In the genomic region with DNA sequence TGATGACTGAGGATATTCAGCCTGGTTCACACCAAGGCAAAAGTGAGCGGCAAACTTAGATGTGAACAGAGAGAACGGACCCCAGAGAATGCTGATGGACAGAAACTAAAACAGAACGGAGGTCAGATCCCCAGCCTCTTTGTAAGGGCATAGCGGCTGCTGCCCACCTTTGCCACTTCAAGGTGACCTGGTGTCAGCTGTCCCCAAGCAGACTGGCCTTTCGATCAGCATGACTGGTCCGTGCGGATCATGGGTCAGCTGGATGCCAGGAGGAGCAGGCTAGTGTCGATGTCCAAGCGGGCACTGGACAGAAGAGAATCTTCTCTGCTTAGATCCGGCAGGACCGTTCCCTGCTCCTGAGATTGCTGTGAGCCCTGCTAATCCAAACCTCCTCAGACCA, we compare ENCODE assay signal across 19 mouse cellular contexts.
DNase-seq lines count a peak whose midpoint lies in the region; ATAC-seq lines count a peak whose summit lies in the region.
"Had no signal": no experiment of that assay in that cellular context is flagged by ENCODE, and none has a peak within 500 bp of the region (broad histone marks: within the 10 kb centered on the region; RNA-seq: fewer than 3 reads in every experiment).

No protein-coding gene starts in this region.

- peaks cover 3% of the 10 kb centered on the region; the same call in 1 of the 2 replicates for H3K4me1 ChIP-seq in forebrain, embryonic 15.5 days
- no peaks in the 10 kb centered on the region for H3K4me1 ChIP-seq in forebrain, embryonic 11.5 days (replicated peaks; ENCODE audit: control insufficient read depth, insufficient read depth, low read length)
- H3K4me1 ChIP-seq in kidney, embryonic 14.5 days (ENCODE audit: control insufficient read depth, insufficient read depth, low read length): peaks cover 11% of the 10 kb centered on the region; the same call in 1 of the 2 replicates
- H3K4me1 ChIP-seq in midbrain, embryonic 13.5 days (replicated peaks): peaks cover 13% of the 10 kb centered on the region; the same call in 1 of the 2 replicates
- H3K4me1 ChIP-seq in midbrain, embryonic 10.5 days: no peaks in the 10 kb centered on the region
- H3K4me1 ChIP-seq in embryonic facial prominence, embryonic 10.5 days: peaks cover 3% of the 10 kb centered on the region; the same call in 1 of the 2 replicates
- H3K4me1 ChIP-seq: embryonic facial prominence, embryonic 13.5 days; heart, embryonic 13.5 days; hindbrain, embryonic 12.5 days had no signal

- no peaks in the 10 kb centered on the region for H3K27me3 ChIP-seq in forebrain, embryonic 15.5 days
- H3K27me3 ChIP-seq in forebrain, embryonic 11.5 days (ENCODE audit: control insufficient read depth, insufficient read depth, low read length): no peaks in the 10 kb centered on the region
- no peaks in the 10 kb centered on the region for H3K27me3 ChIP-seq in kidney, embryonic 14.5 days (ENCODE audit: control insufficient read depth, insufficient read depth, low read length)
- no peaks in the 10 kb centered on the region for H3K27me3 ChIP-seq in midbrain, embryonic 13.5 days
- H3K27me3 ChIP-seq in midbrain, embryonic 10.5 days (ENCODE audit: low read depth, poor library complexity, severe bottlenecking): no peaks in the 10 kb centered on the region
- no peaks in the 10 kb centered on the region for H3K27me3 ChIP-seq in embryonic facial prominence, embryonic 10.5 days (replicated peaks; ENCODE audit: low read depth, poor library complexity, severe bottlenecking)
- H3K27me3 ChIP-seq: embryonic facial prominence, embryonic 13.5 days; heart, embryonic 13.5 days; hindbrain, embryonic 12.5 days had no signal

- DNase-seq in forebrain, embryonic 11.5 days (ENCODE audit: low spot score): no peak
- DNase-seq in kidney, adult 18-20 months: peak; percentile 2
- DNase-seq in midbrain, embryonic 10.5 days (ENCODE audit: low spot score): no peak
- DNase-seq in kidney, postnatal 14 days: peak; percentile 5
- DNase-seq in embryonic facial prominence, embryonic 10.5 days (ENCODE audit: low spot score): no peak
- DNase-seq: adrenal gland, postnatal 14 days; cerebellum, adult 11-12 months; cerebellum, adult 9-10 months; cerebellum, postnatal 25 days; gastrocnemius, postnatal 10 days; heart, postnatal 4 days had no signal

- WGBS in forebrain, embryonic 15.5 days: 92% methylated on average over 11 of the region's 11 CpGs
- WGBS in forebrain, embryonic 11.5 days: 89% methylated on average over 11 of the region's 11 CpGs
- 56% methylated on average over 11 of the region's 11 CpGs for WGBS in kidney, embryonic 14.5 days
- 92% methylated on average over 11 of the region's 11 CpGs for WGBS in midbrain, embryonic 13.5 days
- WGBS in midbrain, embryonic 10.5 days: 91% methylated on average over 11 of the region's 11 CpGs
- WGBS in embryonic facial prominence, embryonic 10.5 days: 91% methylated on average over 11 of the region's 11 CpGs

- ATAC-seq in forebrain, embryonic 15.5 days (replicated peaks): no peak
- ATAC-seq in forebrain, embryonic 11.5 days (replicated peaks; ENCODE audit: low FRiP score): no peak
- no peak for ATAC-seq in kidney, embryonic 14.5 days (ENCODE audit: low FRiP score, low TSS enrichment)
- ATAC-seq in midbrain, embryonic 13.5 days: no peak
- ATAC-seq: forebrain, embryonic 16.5 days; hindbrain, embryonic 16.5 days had no signal

- H3K4me3 ChIP-seq in forebrain, embryonic 15.5 days: no peak overlapping the region
- H3K4me3 ChIP-seq in forebrain, embryonic 11.5 days (ENCODE audit: low read depth, low read length): no peak overlapping the region
- no peak overlapping the region for H3K4me3 ChIP-seq in kidney, embryonic 14.5 days (ENCODE audit: low read length)
- H3K4me3 ChIP-seq in midbrain, embryonic 13.5 days (replicated peaks): no peak overlapping the region
- H3K4me3 ChIP-seq in midbrain, embryonic 10.5 days: no peak overlapping the region
- H3K4me3 ChIP-seq in embryonic facial prominence, embryonic 10.5 days: no peak overlapping the region
- H3K4me3 ChIP-seq: embryonic facial prominence, embryonic 13.5 days; heart, embryonic 13.5 days; hindbrain, embryonic 12.5 days had no signal

- no peak overlapping the region for H3K9ac ChIP-seq in forebrain, embryonic 15.5 days (replicated peaks)
- no peak overlapping the region for H3K9ac ChIP-seq in forebrain, embryonic 11.5 days (ENCODE audit: low read length)
- H3K9ac ChIP-seq in kidney, embryonic 14.5 days (ENCODE audit: low read depth, low read length): no peak overlapping the region
- no peak overlapping the region for H3K9ac ChIP-seq in midbrain, embryonic 13.5 days (replicated peaks)
- H3K9ac ChIP-seq: embryonic facial prominence, embryonic 13.5 days; heart, embryonic 13.5 days; hindbrain, embryonic 12.5 days had no signal

- H3K36me3 ChIP-seq in forebrain, embryonic 15.5 days: no peaks in the 10 kb centered on the region
- no peaks in the 10 kb centered on the region for H3K36me3 ChIP-seq in forebrain, embryonic 11.5 days (ENCODE audit: control insufficient read depth, insufficient read depth, low read length)
- H3K36me3 ChIP-seq in kidney, embryonic 14.5 days (ENCODE audit: control insufficient read depth, insufficient read depth, low read length): no peaks in the 10 kb centered on the region
- no peaks in the 10 kb centered on the region for H3K36me3 ChIP-seq in midbrain, embryonic 13.5 days
- no peaks in the 10 kb centered on the region for H3K36me3 ChIP-seq in midbrain, embryonic 10.5 days
- no peaks in the 10 kb centered on the region for H3K36me3 ChIP-seq in embryonic facial prominence, embryonic 10.5 days (replicated peaks)
- H3K36me3 ChIP-seq: embryonic facial prominence, embryonic 13.5 days; heart, embryonic 13.5 days; hindbrain, embryonic 12.5 days had no signal

- no peaks in the 10 kb centered on the region for H3K9me3 ChIP-seq in forebrain, embryonic 15.5 days
- H3K9me3 ChIP-seq in forebrain, embryonic 11.5 days (ENCODE audit: control insufficient read depth, low read length): no peaks in the 10 kb centered on the region
- no peaks in the 10 kb centered on the region for H3K9me3 ChIP-seq in kidney, embryonic 14.5 days (ENCODE audit: control insufficient read depth, low read length)
- no peaks in the 10 kb centered on the region for H3K9me3 ChIP-seq in midbrain, embryonic 13.5 days
- H3K9me3 ChIP-seq in midbrain, embryonic 10.5 days (replicated peaks): no peaks in the 10 kb centered on the region
- H3K9me3 ChIP-seq in embryonic facial prominence, embryonic 10.5 days: no peaks in the 10 kb centered on the region
- H3K9me3 ChIP-seq: embryonic facial prominence, embryonic 13.5 days; heart, embryonic 13.5 days; hindbrain, embryonic 12.5 days had no signal

- H3K4me2 ChIP-seq in forebrain, embryonic 15.5 days (replicated peaks): no peak overlapping the region
- no peak overlapping the region for H3K4me2 ChIP-seq in forebrain, embryonic 11.5 days (ENCODE audit: low read depth, low read length, severe bottlenecking)
- H3K4me2 ChIP-seq in kidney, embryonic 14.5 days (replicated peaks; ENCODE audit: low read depth, low read length): no peak overlapping the region
- H3K4me2 ChIP-seq in midbrain, embryonic 13.5 days (replicated peaks): no peak overlapping the region
- H3K4me2 ChIP-seq: embryonic facial prominence, embryonic 13.5 days; heart, embryonic 13.5 days; hindbrain, embryonic 12.5 days had no signal

- peak overlapping the region; percentile 44; the same call in 1 of the 2 replicates for H3K27ac ChIP-seq in forebrain, embryonic 15.5 days (replicated peaks)
- no peak overlapping the region for H3K27ac ChIP-seq in forebrain, embryonic 11.5 days (ENCODE audit: low read depth, low read length)
- no peak overlapping the region for H3K27ac ChIP-seq in kidney, embryonic 14.5 days (ENCODE audit: low read depth, low read length)
- H3K27ac ChIP-seq in midbrain, embryonic 13.5 days: peak overlapping the region; percentile 30; the same call in 1 of the 2 replicates
- no peak overlapping the region for H3K27ac ChIP-seq in midbrain, embryonic 10.5 days (replicated peaks)
- H3K27ac ChIP-seq in embryonic facial prominence, embryonic 10.5 days (replicated peaks): no peak overlapping the region
- H3K27ac ChIP-seq: embryonic facial prominence, embryonic 13.5 days; heart, embryonic 13.5 days; hindbrain, embryonic 12.5 days had no signal

Comparison
In these comparisons a context has a peak if more than half of its experiments do, and no peak if none do; other contexts are left out.
1. H3K27ac ChIP-seq: peak in forebrain, embryonic 15.5 days (single experiment) and midbrain, embryonic 13.5 days (single experiment); none in forebrain, embryonic 11.5 days (single experiment), kidney, embryonic 14.5 days (single experiment), midbrain, embryonic 10.5 days (single experiment) and embryonic facial prominence, embryonic 10.5 days (single experiment).
2. DNase-seq: peak in kidney, adult 18-20 months (single experiment) and kidney, postnatal 14 days (single experiment); none in forebrain, embryonic 11.5 days (single experiment), midbrain, embryonic 10.5 days (single experiment) and embryonic facial prominence, embryonic 10.5 days (single experiment).